Mouse (Mus musculus) limb, embryonic 14.5 days (tissue): ENCODE data around the gene Rpl27. TPM values are rescaled to one million over a fixed set of nuclear protein-coding genes. Genes with fewer than 3 reads are reported as not detected.
"Not testable (repeated sequence)": the region's sequence is repeated elsewhere in the genome, so short reads cannot be mapped to it uniquely, and the experiment has no call there.

Experiments
- ATAC-seq: fragments of 200-750 bp; cut with Nextera tagmentation; 2 replicates; pipeline ENCODE4 v1.8.0; 2017; ENCODE audit warnings: low read depth, moderate number of reproducible peaks, moderate TSS enrichment; ENCODE audit not compliant: low FRiP score
- DNase-seq: peaks from one replicate; pipeline ENCODE4 v3.0.0-alpha.2; 2015; ENCODE audit warnings: low spot score
- H3K27ac ChIP-seq: fragments of 300-500 bp; sonication (generic); replicated peaks from 2 replicates; pipeline ENCODE4 v1.5.1; 2014; ENCODE audit warnings: low read depth, mild to moderate bottlenecking, low read length, moderate library complexity, mixed read lengths
- H3K27me3 ChIP-seq: fragments of 300-500 bp; sonication (generic); 2 replicates; pipeline ENCODE4 v1.6.1; 2014; ENCODE audit warnings: low read length, mixed read lengths; ENCODE audit not compliant: control insufficient read depth, insufficient read depth
- H3K36me3 ChIP-seq: fragments of 300-500 bp; sonication (generic); 2 replicates; pipeline ENCODE4 v1.6.1; 2014; ENCODE audit warnings: mild to moderate bottlenecking, low read length, moderate library complexity, mixed read lengths; ENCODE audit not compliant: control insufficient read depth, insufficient read depth
- H3K4me1 ChIP-seq: fragments of 300-500 bp; sonication (generic); 2 replicates; pipeline ENCODE4 v1.6.1; 2014; ENCODE audit warnings: antibody characterized with exemption, low read length, mixed read lengths; ENCODE audit not compliant: control insufficient read depth, insufficient read depth
- H3K4me2 ChIP-seq: fragments of 300-500 bp; sonication (generic); replicated peaks from 2 replicates; pipeline ENCODE4 v1.6.1; 2014; ENCODE audit warnings: low read depth, mild to moderate bottlenecking, low read length, moderate library complexity; ENCODE audit not compliant: severe bottlenecking
- H3K4me3 ChIP-seq: fragments of 300-500 bp; sonication (generic); replicated peaks from 2 replicates; pipeline ENCODE4 v1.5.1; 2014; ENCODE audit warnings: low read length
- H3K9ac ChIP-seq: fragments of 300-500 bp; sonication (generic); 2 replicates; pipeline ENCODE4 v1.6.1; 2014; ENCODE audit warnings: mild to moderate bottlenecking, low read depth, low read length, moderate library complexity; ENCODE audit not compliant: severe bottlenecking
- H3K9me3 ChIP-seq: fragments of 300-500 bp; sonication (generic); 2 replicates; pipeline ENCODE4 v1.6.1; 2016; ENCODE audit warnings: low read length; ENCODE audit not compliant: control insufficient read depth
- POLR2A ChIP-seq: fragments of 200-500 bp; IDR thresholded peaks from 2 replicates; pipeline ENCODE4 v1.8.0; 2012; ENCODE audit warnings: inconsistent platforms, mild to moderate bottlenecking, moderate library complexity, borderline replicate concordance; ENCODE audit not compliant: insufficient read depth, insufficient read length; ENCODE audit errors: extremely low read depth
- whole genome bisulfite sequencing: fragments of 180-500 bp; shearing (Covaris S2); extraction: QIAGEN DNeasy Blood & Tissue Kit; methylation state at CpG from one replicate; pipeline ENCODE4 v1.1.7; 2014; 5-methylcytosine and 5-hydroxymethylcytosine counted together
- polyA plus RNA-seq, 2 experiments: library from polyadenylated mRNA; depleted of rRNA in 1 of 2; stranded (reverse) in 1 of 2; unstranded in 1 of 2; fragments of >200 nt; fragmentation: Nextera tagmentation in 1 of 2; extraction: Ambion mirVana in 1 of 2; gene quantifications; 2 replicates each; pipeline versions ENCODE4 v1.2.1 to v1.2.3; 2012 to 2014

Gene Rpl27
- polyA plus RNA-seq, 2 experiments: 422 to 1,303 TPM

DNA sequence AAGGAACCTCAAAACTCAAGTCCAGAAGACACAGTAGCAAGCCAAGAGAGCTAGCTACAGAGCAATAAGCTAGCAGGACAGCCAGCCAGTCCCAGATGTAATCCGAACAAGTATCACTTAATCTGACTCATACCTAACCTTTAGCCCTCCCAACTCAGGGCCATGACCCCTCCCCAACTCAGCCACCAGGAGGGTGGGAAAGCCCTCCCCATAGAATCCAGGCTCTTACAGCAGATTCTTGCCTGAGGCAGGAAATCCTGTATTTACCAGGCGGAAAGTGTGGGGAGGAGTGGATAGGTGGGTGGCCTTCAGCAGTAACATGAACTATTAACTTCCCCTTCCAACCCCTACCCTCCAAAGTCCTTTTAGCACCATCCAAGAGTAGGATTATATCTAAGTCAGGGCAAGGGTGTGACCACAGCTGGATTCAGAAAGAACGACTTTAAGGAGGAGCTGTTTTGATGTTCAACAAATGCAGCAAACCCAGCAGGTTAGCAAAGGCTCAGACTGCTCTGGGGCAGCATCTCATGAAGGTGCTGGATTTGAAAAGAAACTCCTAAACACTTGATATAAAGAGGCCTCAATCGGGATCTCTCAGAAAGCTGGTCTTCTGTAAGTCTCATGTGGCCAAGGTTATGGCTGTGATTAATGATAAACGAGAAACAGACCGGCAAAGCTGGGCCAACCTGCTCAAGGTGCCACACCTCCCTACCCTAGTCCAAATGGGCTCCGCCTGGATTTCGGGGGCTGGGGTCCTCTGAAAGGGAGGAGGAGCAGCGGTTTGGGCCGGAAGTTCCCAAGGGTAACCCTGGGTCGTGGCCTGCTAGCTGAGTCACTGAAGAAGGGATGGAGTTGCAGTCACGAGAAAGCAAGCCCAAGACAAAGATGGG lies 22.4 kb downstream of the Rpl27 start, which contains the start of gene Rnd2:
Gene Rnd2 (plus strand): TSS at position 789 of the 890 bp plus-strand sequence.
- peak within 1 kb of the TSS; percentile 76 for H3K27ac ChIP-seq
- peaks cover 31% of the 10 kb centered on the region for H3K36me3 ChIP-seq
- 0 out of 2 replicates have a peak, but pooled peaks have one; percentile 0 for ATAC-seq
- peak within 1 kb of the TSS; percentile 90 for H3K4me2 ChIP-seq
- no peak for TF ChIP-seq POLR2A
- no peaks in the 10 kb centered on the region for H3K9me3 ChIP-seq
- no peaks in the 10 kb centered on the region for H3K27me3 ChIP-seq
- peaks cover 24% of the 10 kb centered on the region for H3K4me1 ChIP-seq
- peak within 1 kb of the TSS; percentile 64 for H3K9ac ChIP-seq
- DNase-seq: peak; percentile 20
- 8% methylated on average over 12 of the region's 12 CpGs for WGBS
- H3K4me3 ChIP-seq: peak within 1 kb of the TSS; percentile 82

DNA sequence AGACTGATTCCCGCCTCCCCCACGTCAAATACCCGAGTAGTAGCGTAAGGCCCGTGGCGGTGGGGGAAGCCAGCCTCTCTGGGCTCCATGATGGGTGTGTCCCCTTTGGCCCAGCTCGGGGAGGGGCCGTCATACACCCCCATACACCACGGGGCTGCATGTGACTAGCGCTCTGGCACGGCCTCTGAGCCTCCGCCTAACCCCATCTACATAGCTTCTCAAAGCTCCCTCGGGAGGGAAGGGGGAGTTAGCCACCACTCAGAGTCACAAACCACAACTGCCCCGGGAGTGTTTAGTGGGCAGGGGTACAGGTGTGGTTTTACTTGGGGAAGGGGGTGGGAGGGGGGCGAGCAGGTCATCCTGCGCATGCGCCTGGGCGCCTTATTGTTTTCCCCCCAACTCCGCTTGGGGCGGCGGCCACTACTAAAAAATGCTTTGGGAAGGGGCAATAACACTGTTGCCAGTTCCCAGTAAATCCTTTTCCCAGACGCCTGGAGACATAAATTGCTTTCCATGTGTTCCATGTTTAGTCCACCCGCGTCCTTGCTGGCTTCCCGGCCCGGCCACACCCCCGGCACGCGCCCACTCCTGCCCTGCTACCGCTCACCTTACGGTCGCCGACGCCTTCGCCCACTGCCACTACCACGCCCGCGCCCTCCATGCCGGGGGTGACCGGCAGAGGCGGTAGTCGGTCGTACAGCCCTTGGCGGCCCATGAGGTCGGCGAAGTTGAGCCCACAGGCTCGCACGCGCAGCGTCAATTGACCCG lies 23.2 kb downstream of the Rpl27 start:
- Histone ChIP-seq H3K36me3 (peaks cover 22% of the 10 kb centered on the region), H3K4me1 (peaks cover 24% of the 10 kb centered on the region), H3K9ac (peak overlapping the region; percentile 64), H3K4me2 (peak overlapping the region; percentile 90), H3K9me3 (no peaks in the 10 kb centered on the region), H3K4me3 (peak overlapping the region; percentile 82), H3K27ac (peak overlapping the region; percentile 76), H3K27me3 (no peaks in the 10 kb centered on the region)
- ATAC-seq (peak; percentile 58), DNase-seq (peak; percentile 75)
- no peak for TF ChIP-seq POLR2A
- under 1% methylated on average over 49 of the region's 51 CpGs for WGBS

DNA sequence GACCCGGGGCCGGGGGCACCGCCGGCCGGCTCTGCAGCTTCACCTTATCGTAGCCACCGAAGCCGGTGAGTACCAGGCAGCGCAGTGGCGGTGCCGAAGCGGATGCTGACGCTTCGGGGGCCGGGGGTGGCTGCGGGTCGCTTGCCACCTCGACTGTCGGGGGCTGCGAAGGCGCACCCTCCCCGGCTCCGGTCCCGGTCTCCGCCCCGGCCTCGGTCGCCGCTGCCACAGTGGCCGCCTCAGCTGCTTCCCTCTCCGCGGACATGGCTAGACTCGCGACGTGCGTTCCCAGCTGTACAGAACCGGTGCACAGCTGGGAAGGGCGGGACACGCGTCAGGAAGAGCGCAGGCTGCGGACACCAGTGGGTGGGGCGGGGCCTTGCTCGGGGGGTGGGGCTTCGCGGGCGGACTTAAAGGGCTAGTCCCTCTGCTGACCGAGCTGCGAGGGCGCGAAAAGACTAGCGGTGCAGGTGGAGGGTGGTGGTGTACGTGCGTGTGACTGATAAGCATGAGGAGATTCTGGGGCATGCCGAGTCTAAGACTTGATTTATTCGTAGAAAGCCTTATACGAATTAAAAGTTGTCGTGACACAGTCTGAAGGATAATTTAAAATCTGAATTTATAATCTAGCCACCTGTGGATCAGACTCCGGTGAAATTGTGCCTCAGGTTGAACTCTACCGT lies 23.9 kb downstream of the Rpl27 start, which contains the start of gene Vat1:
Gene Vat1 (minus strand): TSS at position 362 of the 683 bp plus-strand sequence.
- Histone ChIP-seq H3K4me3 (peak within 1 kb of the TSS; percentile 82), H3K4me1 (peaks cover 24% of the 10 kb centered on the region), H3K9ac (peak within 1 kb of the TSS; percentile 64), H3K4me2 (peak within 1 kb of the TSS; percentile 90), H3K9me3 (no peaks in the 10 kb centered on the region), H3K27me3 (no peaks in the 10 kb centered on the region), H3K27ac (peak within 1 kb of the TSS; percentile 76), H3K36me3 (peaks cover 15% of the 10 kb centered on the region)
- DNase-seq (peak; percentile 57), ATAC-seq (peak; percentile 51)
- TF ChIP-seq POLR2A: no peak
- 1% methylated on average over 59 of the region's 60 CpGs for WGBS

DNA sequence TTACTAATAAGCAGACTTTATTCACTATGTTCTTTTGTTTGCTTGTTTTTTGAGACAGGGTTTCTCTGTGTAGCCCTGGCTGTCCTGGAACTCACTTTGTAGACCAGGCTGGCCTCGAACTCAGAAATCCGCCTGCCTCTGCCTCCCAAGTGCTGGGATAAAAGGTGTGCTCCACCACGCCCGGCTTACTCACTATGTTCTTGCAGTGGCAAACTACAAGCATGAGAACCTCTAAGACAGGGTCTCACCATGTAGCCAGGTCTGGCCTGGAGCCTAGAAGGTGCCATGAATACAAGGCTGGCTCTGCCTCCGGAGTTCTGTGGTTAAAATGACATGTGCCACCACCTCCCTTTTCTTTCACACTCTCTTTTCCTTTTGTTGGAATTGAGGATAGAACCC lies 24.5 kb downstream of the Rpl27 start:
- H3K27ac ChIP-seq, H3K9ac ChIP-seq, ATAC-seq, H3K36me3 ChIP-seq, DNase-seq, H3K27me3 ChIP-seq, H3K9me3 ChIP-seq: not testable (repeated sequence)
- 65% methylated on average over 5 of the region's 5 CpGs for WGBS
- Histone ChIP-seq H3K4me2 (peak overlapping the region; percentile 90), H3K4me3 (peak overlapping the region; percentile 82), H3K4me1 (peaks cover 24% of the 10 kb centered on the region)
